Mouse (Mus musculus) stomach, embryonic 15.5 days (tissue): ENCODE measurements around the gene B830017H08Rik. TPM values are rescaled to one million over a fixed set of nuclear protein-coding genes. Genes with fewer than 3 reads are reported as not detected.

Experiments
- ATAC-seq: fragments of 200-750 bp; cut with Nextera tagmentation; 2 replicates; pipeline ENCODE4 v1.8.0; 2017; ENCODE audit warnings: low read depth, moderate number of reproducible peaks, moderate TSS enrichment; ENCODE audit not compliant: insufficient read depth, low FRiP score
- H3K27ac ChIP-seq: fragments of 300-500 bp; sonication (generic); 2 replicates; pipeline ENCODE4 v1.5.1; 2015; ENCODE audit warnings: mild to moderate bottlenecking, inconsistent platforms
- H3K27me3 ChIP-seq: fragments of 300-500 bp; sonication (generic); replicated peaks from 2 replicates; pipeline ENCODE4 v1.6.1; 2015; ENCODE audit warnings: inconsistent platforms
- H3K36me3 ChIP-seq: fragments of 300-500 bp; sonication (generic); 2 replicates; pipeline ENCODE4 v1.6.1; 2015; ENCODE audit warnings: inconsistent platforms
- H3K4me1 ChIP-seq: fragments of 300-500 bp; sonication (generic); 2 replicates; pipeline ENCODE4 v1.6.1; 2015; ENCODE audit warnings: inconsistent platforms
- H3K4me2 ChIP-seq: fragments of 300-500 bp; sonication (generic); 2 replicates; pipeline ENCODE4 v1.6.1; 2015; ENCODE audit warnings: mild to moderate bottlenecking, inconsistent platforms
- H3K4me3 ChIP-seq: fragments of 300-500 bp; sonication (generic); replicated peaks from 2 replicates; pipeline ENCODE4 v1.5.1; 2015; ENCODE audit warnings: inconsistent platforms
- H3K9ac ChIP-seq: fragments of 300-500 bp; sonication (generic); 2 replicates; pipeline ENCODE4 v1.6.1; 2015; ENCODE audit warnings: inconsistent platforms
- H3K9me3 ChIP-seq: fragments of 300-500 bp; sonication (generic); 2 replicates; pipeline ENCODE4 v1.6.1; 2016; ENCODE audit warnings: inconsistent platforms
- WGBS: fragments of 180-500 bp; shearing (Covaris S2); methylation state at CpG from one replicate; pipeline ENCODE4 v1.1.7; 2015; 5-methylcytosine and 5-hydroxymethylcytosine counted together
- polyA plus RNA-seq: library from polyadenylated mRNA; unstranded; fragments of >200 nt; fragmentation: Nextera tagmentation; extraction: Ambion mirVana; gene quantifications from 2 replicates; pipeline ENCODE4 v1.2.1, GENCODE M21; 2015

B830017H08Rik gene
- polyA plus RNA-seq, 1 experiment from 2014 or later: not detected

GRCm38 (mm10) chr16:17815411-17816402 is 17.2 kb upstream of the B830017H08Rik start:
- Histone ChIP-seq H3K4me2 (peak overlapping the region; percentile 96), H3K36me3 (no peaks in the 10 kb centered on the region), H3K4me3 (peak overlapping the region; percentile 50), H3K27ac (no peak overlapping the region; the same call in 1 of the 2 replicates), H3K4me1 (0 out of 2 replicates have a peak, but pooled peaks cover 10% of the 10 kb centered on the region), H3K9me3 (no peaks in the 10 kb centered on the region), H3K27me3 (no peaks in the 10 kb centered on the region), H3K9ac (peak overlapping the region; percentile 51; the same call in 1 of the 2 replicates)
- 2% methylated on average over 63 of the region's 63 CpGs for WGBS
- peak; percentile 81 for ATAC-seq

GRCm38 (mm10) chr16:17816528-17816927 is 16.4 kb upstream of the B830017H08Rik start:
- ATAC-seq: no peak
- Histone ChIP-seq H3K27ac (no peak overlapping the region), H3K9ac (no peak overlapping the region), H3K4me2 (no peak overlapping the region), H3K27me3 (no peaks in the 10 kb centered on the region), H3K36me3 (no peaks in the 10 kb centered on the region), H3K9me3 (no peaks in the 10 kb centered on the region), H3K4me3 (no peak overlapping the region), H3K4me1 (0 out of 2 replicates have a peak, but pooled peaks cover 10% of the 10 kb centered on the region)
- 82% methylated on average over 8 of the region's 8 CpGs for WGBS

GRCm38 (mm10) chr16:17826500-17826899 is 6.4 kb upstream of the B830017H08Rik start:
- Histone ChIP-seq H3K4me2 (no peak overlapping the region), H3K27ac (no peak overlapping the region), H3K9me3 (no peaks in the 10 kb centered on the region), H3K27me3 (peaks cover 14% of the 10 kb centered on the region), H3K9ac (no peak overlapping the region), H3K4me1 (no peaks in the 10 kb centered on the region), H3K36me3 (no peaks in the 10 kb centered on the region), H3K4me3 (no peak overlapping the region)
- 70% methylated on average over 2 of the region's 2 CpGs for WGBS
- no peak for ATAC-seq

GRCm38 (mm10) chr16:17828229-17828628 is 4.7 kb upstream of the B830017H08Rik start:
- peaks cover 3% of the 10 kb centered on the region; the same call in 1 of the 2 replicates for H3K4me1 ChIP-seq
- H3K27ac ChIP-seq: no peak overlapping the region
- no peak overlapping the region for H3K4me2 ChIP-seq
- H3K9me3 ChIP-seq: no peaks in the 10 kb centered on the region
- 87% methylated on average over 2 of the region's 2 CpGs for WGBS
- H3K9ac ChIP-seq: no peak overlapping the region
- no peaks in the 10 kb centered on the region for H3K36me3 ChIP-seq
- ATAC-seq: no peak
- peaks cover 31% of the 10 kb centered on the region for H3K27me3 ChIP-seq
- H3K4me3 ChIP-seq: no peak overlapping the region

GRCm38 (mm10) chr16:17828867-17829266 is 4.1 kb upstream of the B830017H08Rik start:
- peaks cover 38% of the 10 kb centered on the region for H3K27me3 ChIP-seq
- no peak overlapping the region for H3K4me3 ChIP-seq
- no peaks in the 10 kb centered on the region for H3K9me3 ChIP-seq
- peaks cover 5% of the 10 kb centered on the region; the same call in 1 of the 2 replicates for H3K4me1 ChIP-seq
- no peaks in the 10 kb centered on the region for H3K36me3 ChIP-seq
- 70% methylated on average over 3 of the region's 3 CpGs for WGBS
- H3K27ac ChIP-seq: no peak overlapping the region
- no peak overlapping the region for H3K9ac ChIP-seq
- no peak for ATAC-seq
- no peak overlapping the region for H3K4me2 ChIP-seq

GRCm38 (mm10) chr16:17830385-17831178 is 2.3 kb upstream of the B830017H08Rik start:
- Histone ChIP-seq H3K27me3 (peaks cover 55% of the 10 kb centered on the region), H3K9ac (no peak overlapping the region), H3K4me2 (no peak overlapping the region), H3K36me3 (no peaks in the 10 kb centered on the region), H3K4me3 (no peak overlapping the region), H3K4me1 (peaks cover 5% of the 10 kb centered on the region; the same call in 1 of the 2 replicates), H3K27ac (no peak overlapping the region), H3K9me3 (no peaks in the 10 kb centered on the region)
- 71% methylated on average over 10 of the region's 10 CpGs for WGBS
- ATAC-seq: no peak

GRCm38 (mm10) chr16:17831781-17832180 is 1.1 kb upstream of the B830017H08Rik start:
- Histone ChIP-seq H3K4me3 (no peak overlapping the region), H3K9me3 (no peaks in the 10 kb centered on the region), H3K4me1 (peaks cover 5% of the 10 kb centered on the region; the same call in 1 of the 2 replicates), H3K27me3 (peaks cover 67% of the 10 kb centered on the region), H3K9ac (no peak overlapping the region), H3K36me3 (no peaks in the 10 kb centered on the region), H3K27ac (no peak overlapping the region), H3K4me2 (no peak overlapping the region)
- ATAC-seq: no peak
- 21% methylated on average over 11 of the region's 11 CpGs for WGBS

GRCm38 (mm10) chr16:17833321-17833680 is 380 bp downstream of the B830017H08Rik start:
- Histone ChIP-seq H3K9ac (peak overlapping the region; percentile 34; the same call in 1 of the 2 replicates), H3K9me3 (no peaks in the 10 kb centered on the region), H3K27ac (no peak overlapping the region), H3K27me3 (peaks cover 69% of the 10 kb centered on the region), H3K36me3 (no peaks in the 10 kb centered on the region), H3K4me1 (peaks cover 5% of the 10 kb centered on the region; the same call in 1 of the 2 replicates), H3K4me3 (peak overlapping the region; percentile 56), H3K4me2 (peak overlapping the region; percentile 98)
- WGBS: under 1% methylated on average over 37 of the region's 37 CpGs
- no peak for ATAC-seq

GRCm38 (mm10) chr16:17833681-17834399 is 919 bp downstream of the B830017H08Rik start:
- Histone ChIP-seq H3K36me3 (no peaks in the 10 kb centered on the region), H3K4me1 (peaks cover 5% of the 10 kb centered on the region; the same call in 1 of the 2 replicates), H3K27ac (no peak overlapping the region), H3K9ac (peak overlapping the region; percentile 34; the same call in 1 of the 2 replicates), H3K4me3 (peak overlapping the region; percentile 56), H3K27me3 (peaks cover 69% of the 10 kb centered on the region), H3K9me3 (no peaks in the 10 kb centered on the region), H3K4me2 (peak overlapping the region; percentile 98)
- no peak for ATAC-seq
- under 1% methylated on average over 76 of the region's 103 CpGs for WGBS

- Histone ChIP-seq H3K9me3 (no peaks in the 10 kb centered on the region), H3K4me1 (peaks cover 5% of the 10 kb centered on the region; the same call in 1 of the 2 replicates), H3K36me3 (no peaks in the 10 kb centered on the region), H3K4me2 (peak overlapping the region; percentile 98; the same call in 1 of the 2 replicates), H3K9ac (no peak overlapping the region), H3K27ac (no peak overlapping the region), H3K27me3 (peaks cover 69% of the 10 kb centered on the region), H3K4me3 (peak overlapping the region; percentile 56)
- 49% methylated on average over 7 of the region's 7 CpGs for WGBS
- no peak for ATAC-seq
Measured at GRCm38 (mm10) chr16:17834543-17834942, 1.6 kb downstream of the B830017H08Rik start.

GRCm38 (mm10) chr16:17835481-17835880 is 2.6 kb downstream of the B830017H08Rik start:
- H3K4me1 ChIP-seq: peaks cover 5% of the 10 kb centered on the region; the same call in 1 of the 2 replicates
- no peak for ATAC-seq
- no peaks in the 10 kb centered on the region for H3K9me3 ChIP-seq
- no peak overlapping the region for H3K9ac ChIP-seq
- no peaks in the 10 kb centered on the region for H3K36me3 ChIP-seq
- 47% methylated on average over 13 of the region's 13 CpGs for WGBS
- H3K27ac ChIP-seq: no peak overlapping the region
- no peak overlapping the region for H3K4me3 ChIP-seq
- peaks cover 65% of the 10 kb centered on the region for H3K27me3 ChIP-seq
- no peak overlapping the region for H3K4me2 ChIP-seq
